Mouse (Mus musculus) intestine, embryonic 15.5 days (tissue): ENCODE results near the gene Klf2. TPM values are rescaled to one million over a fixed set of nuclear protein-coding genes. Genes with fewer than 3 reads are reported as not detected.

Experiments
- ATAC-seq: fragments of 200-750 bp; cut with Nextera tagmentation; 2 replicates; pipeline ENCODE4 v1.8.0; 2017; ENCODE audit warnings: moderate TSS enrichment, moderate library complexity
- H3K27ac ChIP-seq: fragments of 300-500 bp; sonication (generic); 2 replicates; pipeline ENCODE4 v1.5.1; 2015; ENCODE audit warnings: mild to moderate bottlenecking, inconsistent platforms
- H3K27me3 ChIP-seq: fragments of 300-500 bp; sonication (generic); replicated peaks from 2 replicates; pipeline ENCODE4 v1.6.1; 2015; ENCODE audit warnings: inconsistent platforms
- H3K36me3 ChIP-seq: fragments of 300-500 bp; sonication (generic); 2 replicates; pipeline ENCODE4 v1.6.1; 2015; ENCODE audit warnings: inconsistent platforms
- H3K4me1 ChIP-seq: fragments of 300-500 bp; sonication (generic); replicated peaks from 2 replicates; pipeline ENCODE4 v1.6.1; 2015; ENCODE audit warnings: inconsistent platforms
- H3K4me2 ChIP-seq: fragments of 300-500 bp; sonication (generic); replicated peaks from 2 replicates; pipeline ENCODE4 v1.6.1; 2015; ENCODE audit warnings: mild to moderate bottlenecking, inconsistent platforms
- H3K4me3 ChIP-seq: fragments of 300-500 bp; sonication (generic); replicated peaks from 2 replicates; pipeline ENCODE4 v1.5.1; 2015; ENCODE audit warnings: inconsistent platforms
- H3K9ac ChIP-seq: fragments of 300-500 bp; sonication (generic); 2 replicates; pipeline ENCODE4 v1.6.1; 2015; ENCODE audit warnings: inconsistent platforms
- H3K9me3 ChIP-seq: fragments of 300-500 bp; sonication (generic); 2 replicates; pipeline ENCODE4 v1.6.1; 2016; ENCODE audit warnings: inconsistent platforms
- WGBS: fragments of 180-500 bp; shearing (Covaris S2); methylation state at CpG from one replicate; pipeline ENCODE4 v1.1.7; 2015; 5-methylcytosine and 5-hydroxymethylcytosine counted together
- polyA plus RNA-seq: library from polyadenylated mRNA; unstranded; fragments of >200 nt; fragmentation: Nextera tagmentation; extraction: Ambion mirVana; gene quantifications from 2 replicates; pipeline ENCODE4 v1.2.1, GENCODE M21; 2015

Klf2 gene
- polyA plus RNA-seq, 1 experiment from 2014 or later = 6.6 TPM

- no peaks in the 10 kb centered on the region for H3K9me3 ChIP-seq
- no peaks in the 10 kb centered on the region for H3K27me3 ChIP-seq
- no peaks in the 10 kb centered on the region for H3K36me3 ChIP-seq
- 0 out of 2 replicates have a peak, but pooled peaks cover 5% of the 10 kb centered on the region for H3K4me1 ChIP-seq
- no peak overlapping the region for H3K4me3 ChIP-seq
- no peak overlapping the region for H3K9ac ChIP-seq
- H3K4me2 ChIP-seq = no peak overlapping the region
- no peak for ATAC-seq
- H3K27ac ChIP-seq = no peak overlapping the region
Observed at GRCm38 (mm10) chr8:72293309-72293708, 25.5 kb upstream of the Klf2 start.

- H3K27ac ChIP-seq = peak overlapping the region; percentile 67
- 0 out of 2 replicates have a peak, but pooled peaks cover 5% of the 10 kb centered on the region for H3K4me1 ChIP-seq
- H3K4me2 ChIP-seq = no peak overlapping the region
- H3K27me3 ChIP-seq = no peaks in the 10 kb centered on the region
- WGBS = 66% methylated on average over 3 of the region's 3 CpGs
- ATAC-seq = no peak
- H3K36me3 ChIP-seq = no peaks in the 10 kb centered on the region
- H3K4me3 ChIP-seq = no peak overlapping the region
- no peak overlapping the region for H3K9ac ChIP-seq
- no peaks in the 10 kb centered on the region for H3K9me3 ChIP-seq
Observed at GRCm38 (mm10) chr8:72295125-72295524, 23.7 kb upstream of the Klf2 start.

GRCm38 (mm10) chr8:72295679-72296078 is 23.2 kb upstream of the Klf2 start:
- H3K27ac ChIP-seq = peak overlapping the region; percentile 67
- no peaks in the 10 kb centered on the region for H3K36me3 ChIP-seq
- ATAC-seq = peak; percentile 93
- H3K9me3 ChIP-seq = no peaks in the 10 kb centered on the region
- H3K4me2 ChIP-seq = no peak overlapping the region
- H3K9ac ChIP-seq = no peak overlapping the region
- no peak overlapping the region for H3K4me3 ChIP-seq
- H3K27me3 ChIP-seq = no peaks in the 10 kb centered on the region
- WGBS = 28% methylated on average over 8 of the region's 8 CpGs
- 0 out of 2 replicates have a peak, but pooled peaks cover 5% of the 10 kb centered on the region for H3K4me1 ChIP-seq

- Histone ChIP-seq H3K36me3 (no peaks in the 10 kb centered on the region), H3K9me3 (no peaks in the 10 kb centered on the region), H3K4me1 (0 out of 2 replicates have a peak, but pooled peaks cover 5% of the 10 kb centered on the region), H3K27me3 (no peaks in the 10 kb centered on the region), H3K9ac (no peak overlapping the region), H3K27ac (no peak overlapping the region), H3K4me3 (no peak overlapping the region), H3K4me2 (no peak overlapping the region)
- no peak for ATAC-seq
- WGBS = 91% methylated on average over 8 of the region's 8 CpGs
Observed at GRCm38 (mm10) chr8:72296561-72296960, 22.3 kb upstream of the Klf2 start.

- no peak overlapping the region for H3K9ac ChIP-seq
- no peaks in the 10 kb centered on the region for H3K36me3 ChIP-seq
- H3K27me3 ChIP-seq = no peaks in the 10 kb centered on the region
- no peak for ATAC-seq
- 89% methylated on average over 1 of the region's 1 CpGs for WGBS
- H3K4me3 ChIP-seq = no peak overlapping the region
- H3K9me3 ChIP-seq = no peaks in the 10 kb centered on the region
- H3K27ac ChIP-seq = no peak overlapping the region
- H3K4me1 ChIP-seq = 0 out of 2 replicates have a peak, but pooled peaks cover 5% of the 10 kb centered on the region
- no peak overlapping the region for H3K4me2 ChIP-seq
Observed at GRCm38 (mm10) chr8:72298928-72299327, 19.9 kb upstream of the Klf2 start.

GRCm38 (mm10) chr8:72300654-72301400 is 18.0 kb upstream of the Klf2 start:
- Histone ChIP-seq H3K4me2 (no peak overlapping the region), H3K4me3 (no peak overlapping the region), H3K27ac (no peak overlapping the region), H3K36me3 (no peaks in the 10 kb centered on the region), H3K4me1 (0 out of 2 replicates have a peak, but pooled peaks cover 4% of the 10 kb centered on the region), H3K9ac (no peak overlapping the region), H3K27me3 (no peaks in the 10 kb centered on the region), H3K9me3 (no peaks in the 10 kb centered on the region)
- ATAC-seq = no peak
- WGBS = 70% methylated on average over 9 of the region's 9 CpGs

GRCm38 (mm10) chr8:72301497-72301896 is 17.3 kb upstream of the Klf2 start:
- H3K36me3 ChIP-seq = no peaks in the 10 kb centered on the region
- ATAC-seq = no peak
- no peaks in the 10 kb centered on the region for H3K9me3 ChIP-seq
- no peak overlapping the region for H3K9ac ChIP-seq
- H3K27me3 ChIP-seq = no peaks in the 10 kb centered on the region
- 79% methylated on average over 5 of the region's 5 CpGs for WGBS
- H3K4me3 ChIP-seq = no peak overlapping the region
- no peaks in the 10 kb centered on the region for H3K4me1 ChIP-seq
- no peak overlapping the region for H3K4me2 ChIP-seq
- H3K27ac ChIP-seq = no peak overlapping the region

GRCm38 (mm10) chr8:72302986-72303612 is 15.7 kb upstream of the Klf2 start:
- Histone ChIP-seq H3K27ac (no peak overlapping the region), H3K9ac (no peak overlapping the region), H3K9me3 (no peaks in the 10 kb centered on the region), H3K4me1 (no peaks in the 10 kb centered on the region; the same call in 1 of the 2 replicates), H3K4me3 (no peak overlapping the region), H3K36me3 (no peaks in the 10 kb centered on the region), H3K27me3 (no peaks in the 10 kb centered on the region), H3K4me2 (no peak overlapping the region)
- ATAC-seq = no peak
- 65% methylated on average over 8 of the region's 8 CpGs for WGBS

- H3K27me3 ChIP-seq = no peaks in the 10 kb centered on the region
- no peak overlapping the region for H3K27ac ChIP-seq
- no peaks in the 10 kb centered on the region; the same call in 1 of the 2 replicates for H3K4me1 ChIP-seq
- no peak overlapping the region for H3K4me2 ChIP-seq
- no peak; the same call in 1 of the 2 replicates for ATAC-seq
- H3K4me3 ChIP-seq = no peak overlapping the region
- H3K36me3 ChIP-seq = no peaks in the 10 kb centered on the region
- no peaks in the 10 kb centered on the region for H3K9me3 ChIP-seq
- 54% methylated on average over 8 of the region's 8 CpGs for WGBS
- H3K9ac ChIP-seq = no peak overlapping the region
Observed at GRCm38 (mm10) chr8:72303633-72304032, 15.2 kb upstream of the Klf2 start.

- no peak within 1 kb of the TSS for H3K27ac ChIP-seq
- no peak within 1 kb of the TSS for H3K4me2 ChIP-seq
- no peaks in the 10 kb centered on the region for H3K27me3 ChIP-seq
- H3K36me3 ChIP-seq = no peaks in the 10 kb centered on the region
- H3K9ac ChIP-seq = no peak within 1 kb of the TSS
- WGBS = 62% methylated on average over 16 of the region's 16 CpGs
- no peaks in the 10 kb centered on the region; the same call in 1 of the 2 replicates for H3K4me1 ChIP-seq
- no peak for ATAC-seq
- H3K9me3 ChIP-seq = no peaks in the 10 kb centered on the region
- no peak within 1 kb of the TSS for H3K4me3 ChIP-seq
Observed at GRCm38 (mm10) chr8:72305210-72305905, 13.5 kb upstream of the Klf2 start, which contains the start of gene Gm10282. TSS of gene Gm10282 (minus strand) at chr8:72305260.

- no peak for ATAC-seq
- 83% methylated on average over 5 of the region's 5 CpGs for WGBS
Observed at GRCm38 (mm10) chr8:72306913-72307312, 11.9 kb upstream of the Klf2 start.

GRCm38 (mm10) chr8:72308276-72308675 is 10.6 kb upstream of the Klf2 start:
- Histone ChIP-seq H3K36me3 (no peaks in the 10 kb centered on the region), H3K27me3 (no peaks in the 10 kb centered on the region), H3K4me2 (no peak overlapping the region), H3K27ac (no peak overlapping the region), H3K9ac (no peak overlapping the region), H3K9me3 (no peaks in the 10 kb centered on the region), H3K4me1 (no peaks in the 10 kb centered on the region; the same call in 1 of the 2 replicates), H3K4me3 (no peak overlapping the region)
- 45% methylated on average over 6 of the region's 6 CpGs for WGBS
- ATAC-seq = peak; percentile 76; the same call in 1 of the 2 replicates

More at GRCm38 (mm10) chr8:72306913-72307312, 11.9 kb upstream of the Klf2 start:
- Histone ChIP-seq H3K9ac (no peak overlapping the region), H3K4me3 (no peak overlapping the region), H3K9me3 (no peaks in the 10 kb centered on the region), H3K27me3 (no peaks in the 10 kb centered on the region), H3K4me1 (no peaks in the 10 kb centered on the region; the same call in 1 of the 2 replicates), H3K27ac (no peak overlapping the region), H3K4me2 (no peak overlapping the region), H3K36me3 (no peaks in the 10 kb centered on the region)
